Mouse (Mus musculus) duodenum, adult 2 months (tissue): ENCODE data around the gene Ovol2. TPM values are rescaled to one million over a fixed set of nuclear protein-coding genes. Genes with fewer than 3 reads are reported as not detected.

Experiments
- polyA plus RNA-seq: library from polyadenylated mRNA; depleted of rRNA; stranded (reverse); fragments of >200 nt; gene quantifications from 2 replicates; pipeline ENCODE4 v1.2.3, GENCODE M21; 2012; ENCODE audit warnings: low replicate concordance; rRNA removed

Gene Ovol2
- 36.1 and 61.2 TPM in 2 replicates for polyA plus RNA-seq

GRCm38 (mm10) chr2:144331401-144332302, at the start of gene Ovol2:
Ovol2 (minus strand) TSS chr2:144332146.

GRCm38 (mm10) chr2:144368400-144369019, 36.6 kb upstream of the Ovol2 start, which contains the start of the genes Kat14 and Pet117:
Kat14 (plus strand) TSS chr2:144368983.
Pet117 (plus strand) TSS chr2:144368996.

GRCm38 (mm10) chr2:144270507-144271420, 61.2 kb downstream of the Ovol2 start, which contains the start of the genes Mgme1 and Snx5:
Mgme1 (plus strand) TSS chr2:144270663.
Snx5 (minus strand) TSS chr2:144270906.

Other genes starting within 250 kb of the Ovol2 start
- 0.59 and 1.7 TPM in 2 replicates for gene Mgme1, start 61.5 kb downstream of the Ovol2 start, polyA plus RNA-seq
- gene Snx5, start 61.2 kb downstream of the Ovol2 start, polyA plus RNA-seq, result 24.1 and 24.9 TPM in 2 replicates
- 16.5 and 19.1 TPM in 2 replicates for gene Kat14, start 36.8 kb upstream of the Ovol2 start, polyA plus RNA-seq
- not detected in 2 replicates for gene Pet117, start 36.9 kb upstream of the Ovol2 start, polyA plus RNA-seq
- 0.13 TPM in 1 of 2 replicates, not detected in the other for gene Dzank1, start 195.3 kb upstream of the Ovol2 start, polyA plus RNA-seq
- 0.71 and 1.1 TPM in 2 replicates for gene Polr3f, start 195.6 kb upstream of the Ovol2 start, polyA plus RNA-seq
- gene Rbbp9, start 218.7 kb upstream of the Ovol2 start, polyA plus RNA-seq, result 1.5 and 2.9 TPM in 2 replicates
- gene Sec23b, start 224.1 kb upstream of the Ovol2 start, polyA plus RNA-seq, result 28.1 and 35.1 TPM in 2 replicates